Mouse (Mus musculus) embryonic facial prominence, embryonic 13.5 days (tissue): ENCODE measurements at regions not wholly inside any gene's neighbourhood (a gene's known extent, or its start where the extent isn't known, plus 50 kb on each side); places are given as distances from the start of the nearest gene placed in this dataset.

Experiments used
- ATAC-seq: fragments of 200-750 bp; cut with Nextera tagmentation; 2 replicates; pipeline ENCODE4 v1.8.0; 2017; ENCODE audit warnings: low read depth; ENCODE audit not compliant: insufficient number of reproducible peaks, insufficient read depth, low FRiP score, low TSS enrichment
- H3K27ac ChIP-seq: fragments of 300-500 bp; sonication (generic); 2 replicates; pipeline ENCODE4 v1.5.1; 2015; ENCODE audit warnings: moderate library complexity, mild to moderate bottlenecking, inconsistent platforms
- H3K27me3 ChIP-seq: fragments of 300-500 bp; sonication (generic); 2 replicates; pipeline ENCODE4 v1.6.1; 2015; ENCODE audit warnings: mild to moderate bottlenecking, inconsistent platforms
- H3K36me3 ChIP-seq: fragments of 300-500 bp; sonication (generic); 2 replicates; pipeline ENCODE4 v1.6.1; 2015; ENCODE audit warnings: mild to moderate bottlenecking, inconsistent platforms
- H3K4me1 ChIP-seq: fragments of 300-500 bp; sonication (generic); 2 replicates; pipeline ENCODE4 v1.6.1; 2015; ENCODE audit warnings: inconsistent platforms
- H3K4me2 ChIP-seq: fragments of 300-500 bp; sonication (generic); 2 replicates; pipeline ENCODE4 v1.6.1; 2015; ENCODE audit warnings: moderate library complexity, mild to moderate bottlenecking, inconsistent platforms
- H3K4me3 ChIP-seq: fragments of 300-500 bp; sonication (generic); 2 replicates; pipeline ENCODE4 v1.5.1; 2015; ENCODE audit warnings: mild to moderate bottlenecking, inconsistent platforms
- H3K9ac ChIP-seq: fragments of 300-500 bp; sonication (generic); 2 replicates; pipeline ENCODE4 v1.6.1; 2015; ENCODE audit warnings: mild to moderate bottlenecking, inconsistent platforms
- H3K9me3 ChIP-seq: fragments of 300-500 bp; sonication (generic); 2 replicates; pipeline ENCODE4 v1.6.1; 2016; ENCODE audit warnings: inconsistent platforms
- WGBS: fragments of 180-500 bp; shearing (Covaris S2); methylation state at CpG from one replicate; pipeline ENCODE4 v1.1.7; 2015; ENCODE audit warnings: mixed read lengths; 5-methylcytosine and 5-hydroxymethylcytosine counted together

DNA sequence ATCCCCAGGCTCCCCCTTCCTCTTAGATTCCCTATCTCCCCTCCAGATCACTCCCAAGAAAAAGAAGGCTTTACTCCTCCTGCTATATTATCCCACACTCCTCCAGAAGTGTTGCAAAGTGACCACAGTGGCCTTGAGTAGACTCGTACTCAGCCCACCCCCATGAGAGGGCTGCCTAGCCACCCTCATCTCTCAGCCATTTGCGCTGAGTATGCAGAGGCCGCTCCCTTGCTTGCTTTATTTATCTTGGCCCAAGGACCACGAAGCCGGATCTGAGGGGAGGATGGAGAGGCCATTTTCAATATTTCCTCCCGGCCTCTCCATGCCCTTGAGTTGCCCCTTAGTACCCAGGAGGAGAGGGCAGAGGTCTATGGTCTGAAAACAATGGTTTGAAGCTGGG is 151.9 kb downstream of the Pja1 start:
- Histone ChIP-seq H3K27ac (no peak overlapping the region), H3K36me3 (no peaks in the 10 kb centered on the region), H3K9ac (no peak overlapping the region), H3K9me3 (no peaks in the 10 kb centered on the region), H3K27me3 (peaks cover 53% of the 10 kb centered on the region), H3K4me2 (no peak overlapping the region), H3K4me1 (peaks cover 15% of the 10 kb centered on the region), H3K4me3 (no peak overlapping the region)
- ATAC-seq = no peak
- WGBS = 76% methylated on average over 6 of the region's 6 CpGs

DNA sequence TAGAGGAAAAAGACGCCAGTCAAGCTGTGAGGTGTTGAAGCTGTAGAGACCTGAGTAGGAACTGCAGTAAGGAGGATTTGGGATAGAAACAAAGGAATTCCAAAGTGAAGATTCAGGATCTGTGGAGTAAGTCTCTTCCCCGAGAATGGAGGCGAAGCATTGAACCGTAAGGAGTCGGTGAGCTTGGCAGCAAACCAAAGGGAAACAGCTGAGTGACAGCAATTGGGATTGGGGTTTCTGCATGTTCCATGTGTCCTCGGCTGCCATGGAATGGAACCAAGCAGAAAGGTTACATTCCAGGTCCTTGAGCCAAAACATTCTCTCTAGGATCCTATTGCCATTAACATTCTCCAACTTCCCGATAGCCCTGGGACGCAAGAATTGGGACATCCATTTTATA is 152.9 kb downstream of the Pja1 start:
- Histone ChIP-seq H3K4me2 (no peak overlapping the region), H3K36me3 (no peaks in the 10 kb centered on the region), H3K9me3 (no peaks in the 10 kb centered on the region), H3K4me1 (peaks cover 15% of the 10 kb centered on the region), H3K27ac (peak overlapping the region; percentile 44; the same call in 1 of the 2 replicates), H3K9ac (no peak overlapping the region), H3K27me3 (peaks cover 51% of the 10 kb centered on the region), H3K4me3 (no peak overlapping the region)
- WGBS = 68% methylated on average over 8 of the region's 8 CpGs
- ATAC-seq = no peak

DNA sequence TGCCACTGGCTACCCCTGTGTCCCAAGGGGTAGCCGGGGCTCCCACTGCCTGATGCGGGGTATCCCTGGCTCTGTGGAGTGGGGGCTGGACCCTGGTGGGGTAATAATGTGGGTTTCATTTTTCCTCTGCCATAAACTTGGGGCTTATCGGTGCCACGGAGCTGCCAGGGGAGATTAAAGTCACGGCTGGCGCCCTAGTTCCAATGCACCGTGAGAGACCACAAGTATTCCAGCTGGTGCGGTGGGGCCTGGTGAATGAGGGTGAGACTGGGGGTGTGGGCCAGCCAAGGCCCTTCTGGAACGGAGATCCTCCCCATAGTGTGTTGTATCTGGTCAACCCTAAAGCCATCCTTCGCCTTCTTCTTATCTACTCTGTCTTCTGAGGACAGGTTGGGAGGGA is 153.3 kb downstream of the Pja1 start:
- peaks cover 47% of the 10 kb centered on the region for H3K27me3 ChIP-seq
- no peak overlapping the region for H3K4me2 ChIP-seq
- H3K9ac ChIP-seq = no peak overlapping the region
- H3K9me3 ChIP-seq = no peaks in the 10 kb centered on the region
- H3K4me3 ChIP-seq = no peak overlapping the region
- 63% methylated on average over 10 of the region's 10 CpGs for WGBS
- no peaks in the 10 kb centered on the region for H3K36me3 ChIP-seq
- ATAC-seq = no peak
- H3K27ac ChIP-seq = peak overlapping the region; percentile 44
- H3K4me1 ChIP-seq = peaks cover 15% of the 10 kb centered on the region

DNA sequence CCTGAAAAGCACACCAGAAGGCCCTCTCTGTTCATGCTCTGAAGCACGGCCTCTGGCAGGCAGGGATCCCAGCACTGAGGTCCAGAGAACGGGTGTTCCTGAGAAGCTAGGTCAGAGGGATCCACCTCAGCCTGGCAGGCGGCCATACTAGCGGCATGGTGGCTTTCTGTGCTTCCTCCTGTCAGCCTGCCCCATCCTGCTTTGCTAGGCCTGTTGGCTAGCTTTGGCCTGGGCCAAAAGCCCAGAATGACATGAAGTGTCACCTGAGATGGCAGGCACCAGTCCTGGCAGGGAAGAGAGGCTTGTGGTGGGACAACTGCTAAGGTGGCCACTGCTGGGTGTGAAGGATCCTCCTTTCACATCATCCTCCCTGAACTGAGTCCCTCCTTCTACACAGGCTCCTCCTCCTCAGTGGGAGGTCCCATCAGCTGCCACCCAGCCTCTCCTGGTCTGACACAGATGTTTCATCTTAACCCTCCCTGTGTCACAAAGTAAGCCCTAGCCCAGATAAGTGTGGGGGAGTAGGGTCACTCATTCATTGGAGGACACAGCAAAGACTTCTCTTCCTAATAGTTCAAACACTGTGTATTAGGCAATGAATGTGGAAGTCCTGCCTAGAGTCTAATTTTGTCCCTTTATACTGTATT is 154.5 kb downstream of the Pja1 start:
- no peak overlapping the region for H3K4me2 ChIP-seq
- H3K9ac ChIP-seq = no peak overlapping the region
- no peak overlapping the region for H3K27ac ChIP-seq
- ATAC-seq = no peak
- no peaks in the 10 kb centered on the region for H3K36me3 ChIP-seq
- H3K9me3 ChIP-seq = no peaks in the 10 kb centered on the region
- peaks cover 47% of the 10 kb centered on the region for H3K27me3 ChIP-seq
- WGBS = 60% methylated on average over 4 of the region's 4 CpGs
- H3K4me1 ChIP-seq = peaks cover 15% of the 10 kb centered on the region
- no peak overlapping the region for H3K4me3 ChIP-seq

DNA sequence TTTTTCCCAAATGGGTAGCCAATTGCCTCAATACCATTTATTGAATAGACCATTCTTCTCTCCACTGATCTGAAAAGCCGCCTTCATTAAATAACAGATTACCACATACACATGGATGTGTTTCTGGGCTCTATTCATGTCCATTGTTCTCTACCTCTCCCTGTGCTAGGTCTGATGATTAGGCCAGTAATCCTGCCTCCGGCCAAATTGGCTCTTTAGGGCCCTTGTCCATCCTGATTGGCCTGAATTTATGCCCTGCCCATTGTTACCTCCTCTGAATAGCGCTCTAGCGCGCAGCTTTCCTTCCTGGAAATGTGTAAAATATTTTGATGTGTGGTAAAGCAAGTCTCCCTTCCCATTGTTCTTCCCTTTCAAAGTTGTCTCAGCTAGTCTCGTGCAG is 163.2 kb downstream of the Efnb1 start:
- 55% methylated on average over 6 of the region's 6 CpGs for WGBS
- Histone ChIP-seq H3K9me3 (no peaks in the 10 kb centered on the region), H3K27ac (no peak overlapping the region), H3K27me3 (peaks cover 61% of the 10 kb centered on the region), H3K9ac (no peak overlapping the region), H3K4me2 (no peak overlapping the region), H3K4me1 (no peaks in the 10 kb centered on the region), H3K36me3 (no peaks in the 10 kb centered on the region), H3K4me3 (no peak overlapping the region)
- no peak for ATAC-seq

DNA sequence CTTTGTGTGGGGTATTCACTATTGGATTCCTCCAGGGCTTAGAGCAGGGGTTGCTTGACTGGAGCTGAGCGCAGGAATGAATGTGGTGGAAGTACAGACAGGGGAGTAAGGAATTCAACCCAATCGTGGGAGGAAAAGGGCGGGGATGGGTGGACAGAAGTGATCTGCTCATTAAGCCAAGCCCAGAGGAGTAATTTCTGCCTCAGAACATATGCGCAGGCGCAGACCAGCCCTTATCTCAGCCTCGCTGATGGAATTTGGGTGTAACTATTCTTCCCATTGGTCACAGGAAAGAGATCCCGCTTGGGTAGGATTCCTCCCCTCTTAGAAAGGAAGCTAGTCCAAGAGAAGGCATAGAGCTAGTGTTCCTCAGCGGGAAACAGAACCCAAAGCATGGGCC is 158.8 kb downstream of the Efnb1 start:
- Histone ChIP-seq H3K4me3 (no peak overlapping the region), H3K27ac (no peak overlapping the region), H3K9ac (no peak overlapping the region), H3K4me1 (peaks cover 4% of the 10 kb centered on the region; the same call in 1 of the 2 replicates), H3K36me3 (no peaks in the 10 kb centered on the region), H3K4me2 (no peak overlapping the region), H3K9me3 (no peaks in the 10 kb centered on the region), H3K27me3 (peaks cover 90% of the 10 kb centered on the region)
- WGBS = 67% methylated on average over 8 of the region's 8 CpGs
- ATAC-seq = no peak

DNA sequence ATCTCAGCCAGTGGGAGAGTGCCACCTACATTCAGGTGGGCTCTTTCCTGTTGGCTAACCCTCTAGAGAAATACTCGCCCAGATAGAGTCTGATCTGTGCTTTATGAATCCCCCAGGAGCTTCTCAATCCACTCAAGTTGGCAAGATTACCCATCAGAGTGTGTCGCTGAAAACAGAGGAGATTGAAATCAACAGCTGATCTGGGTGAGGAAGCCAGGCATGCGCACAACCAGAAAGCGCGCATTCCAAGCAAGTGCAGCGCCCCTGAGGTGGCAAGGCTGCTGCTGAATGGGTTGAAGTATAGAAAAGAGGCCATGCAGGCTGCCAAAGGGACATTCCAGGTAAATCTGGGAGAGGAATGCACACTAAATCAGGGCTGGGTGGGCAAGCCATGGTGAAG is 158.0 kb downstream of the Efnb1 start:
- Histone ChIP-seq H3K9ac (no peak overlapping the region), H3K27me3 (peaks cover 91% of the 10 kb centered on the region), H3K27ac (no peak overlapping the region), H3K4me2 (no peak overlapping the region), H3K36me3 (no peaks in the 10 kb centered on the region), H3K9me3 (no peaks in the 10 kb centered on the region), H3K4me3 (no peak overlapping the region), H3K4me1 (peaks cover 4% of the 10 kb centered on the region; the same call in 1 of the 2 replicates)
- no peak for ATAC-seq
- 70% methylated on average over 6 of the region's 6 CpGs for WGBS

DNA sequence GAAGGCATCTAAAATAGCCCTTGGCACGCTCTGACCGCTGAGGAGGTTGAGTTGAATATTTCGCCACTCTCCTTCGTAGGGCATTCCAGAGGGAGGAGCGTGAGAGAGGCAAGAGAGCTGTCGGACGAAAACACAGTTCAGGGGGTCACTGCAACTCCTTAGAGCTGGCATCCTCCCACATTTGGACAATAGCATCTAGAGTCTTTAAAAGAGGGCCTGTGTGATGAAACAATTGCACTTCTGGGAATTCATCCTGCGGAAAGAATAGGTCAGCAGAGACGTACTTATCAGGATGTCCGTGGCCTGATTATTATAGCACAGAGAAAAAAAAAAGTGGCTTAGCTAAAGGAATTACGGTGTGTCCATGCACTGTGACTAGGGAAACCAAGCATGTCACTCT is 156.8 kb downstream of the Efnb1 start:
- Histone ChIP-seq H3K4me2 (no peak overlapping the region), H3K36me3 (no peaks in the 10 kb centered on the region), H3K9me3 (no peaks in the 10 kb centered on the region), H3K9ac (no peak overlapping the region), H3K27me3 (peaks cover 92% of the 10 kb centered on the region), H3K27ac (no peak overlapping the region), H3K4me1 (peaks cover 4% of the 10 kb centered on the region; the same call in 1 of the 2 replicates), H3K4me3 (no peak overlapping the region)
- no peak for ATAC-seq
- 70% methylated on average over 11 of the region's 11 CpGs for WGBS

DNA sequence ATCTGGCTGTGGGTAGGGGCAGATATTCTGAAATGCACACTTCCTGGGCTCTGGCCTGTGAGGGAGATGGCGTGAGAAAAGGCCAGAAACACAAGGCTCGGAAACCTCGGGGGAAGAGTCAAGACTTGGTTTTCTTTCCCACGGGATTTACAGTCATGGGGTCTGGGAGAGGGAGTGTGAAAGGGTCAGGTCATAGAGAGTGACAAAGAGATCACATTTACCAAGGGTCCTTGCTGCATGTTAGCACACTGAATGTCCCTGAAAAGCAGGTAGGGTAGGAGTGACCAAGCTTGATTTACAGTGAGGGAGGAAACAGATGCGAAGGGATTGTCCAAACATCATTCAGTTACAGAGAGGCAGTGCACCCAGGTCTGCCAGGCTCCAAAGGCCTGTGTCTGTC is 156.0 kb downstream of the Efnb1 start:
- 55% methylated on average over 5 of the region's 5 CpGs for WGBS
- H3K4me2 ChIP-seq = no peak overlapping the region
- no peak overlapping the region for H3K9ac ChIP-seq
- H3K4me1 ChIP-seq = peaks cover 4% of the 10 kb centered on the region; the same call in 1 of the 2 replicates
- H3K36me3 ChIP-seq = no peaks in the 10 kb centered on the region
- H3K4me3 ChIP-seq = no peak overlapping the region
- peaks cover 94% of the 10 kb centered on the region for H3K27me3 ChIP-seq
- H3K9me3 ChIP-seq = no peaks in the 10 kb centered on the region
- H3K27ac ChIP-seq = no peak overlapping the region
- ATAC-seq = no peak

DNA sequence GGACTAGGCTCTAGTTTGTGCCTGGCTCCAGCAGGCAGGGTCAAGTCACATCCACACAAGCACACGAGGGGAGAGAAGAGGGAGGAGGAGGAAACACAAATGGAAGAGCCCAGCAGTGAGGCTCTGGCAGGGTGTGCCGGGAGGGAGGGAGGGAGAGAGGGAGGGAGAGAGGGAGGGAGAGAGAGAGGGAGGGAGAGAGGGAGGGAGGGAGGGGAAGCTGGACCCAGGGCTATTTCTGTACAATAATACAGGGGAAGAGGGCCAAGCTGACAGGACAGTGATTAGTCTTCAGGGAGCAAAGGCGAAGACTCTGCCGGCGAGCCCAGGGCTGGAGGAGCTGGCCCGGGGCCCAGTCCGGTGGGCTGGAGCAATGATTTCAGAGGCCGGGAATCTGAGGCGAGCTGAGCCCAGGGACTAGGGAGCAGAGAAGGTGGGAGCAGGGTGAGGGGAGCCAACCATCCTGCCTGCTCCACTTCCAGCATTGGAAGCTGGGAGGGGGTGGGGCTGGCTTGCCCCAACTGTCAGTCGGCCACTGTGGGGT is 155.6 kb downstream of the Efnb1 start:
- peaks cover 7% of the 10 kb centered on the region; the same call in 1 of the 2 replicates for H3K4me1 ChIP-seq
- H3K36me3 ChIP-seq = no peaks in the 10 kb centered on the region
- no peak overlapping the region for H3K4me2 ChIP-seq
- WGBS = 18% methylated on average over 9 of the region's 10 CpGs
- peaks cover 93% of the 10 kb centered on the region for H3K27me3 ChIP-seq
- H3K9ac ChIP-seq = no peak overlapping the region
- 0 out of 2 replicates have a peak overlapping the region, but pooled peaks have one; percentile 28 for H3K27ac ChIP-seq
- no peaks in the 10 kb centered on the region for H3K9me3 ChIP-seq
- H3K4me3 ChIP-seq = no peak overlapping the region
- ATAC-seq = 0 out of 2 replicates have a peak, but pooled peaks have one; percentile 37

DNA sequence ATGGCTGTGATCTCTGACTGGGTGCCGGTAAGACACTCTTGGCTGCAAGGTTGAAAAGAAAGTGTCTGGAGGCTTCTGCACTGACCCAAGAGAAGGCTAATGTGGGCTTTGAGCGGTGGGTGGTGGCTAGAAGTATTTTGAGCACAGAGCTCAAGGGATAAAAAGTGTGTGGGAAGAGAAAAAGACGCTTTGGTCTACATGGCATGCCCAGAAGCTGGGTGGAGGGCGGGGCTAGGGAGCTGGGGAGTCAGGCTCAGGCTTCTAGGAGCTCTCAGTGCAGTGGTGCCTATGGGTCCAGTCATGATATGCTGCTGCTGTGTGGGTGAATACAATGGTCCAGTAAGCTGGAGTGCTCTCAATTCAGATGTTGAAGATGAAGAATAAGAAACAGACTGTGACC is 152.1 kb downstream of the Efnb1 start:
- no peak for ATAC-seq
- peaks cover 87% of the 10 kb centered on the region for H3K27me3 ChIP-seq
- no peak overlapping the region for H3K4me2 ChIP-seq
- no peaks in the 10 kb centered on the region for H3K36me3 ChIP-seq
- H3K9ac ChIP-seq = no peak overlapping the region
- no peak overlapping the region for H3K4me3 ChIP-seq
- H3K9me3 ChIP-seq = no peaks in the 10 kb centered on the region
- WGBS = 74% methylated on average over 4 of the region's 4 CpGs
- H3K4me1 ChIP-seq = peaks cover 18% of the 10 kb centered on the region; the same call in 1 of the 2 replicates
- H3K27ac ChIP-seq = no peak overlapping the region

DNA sequence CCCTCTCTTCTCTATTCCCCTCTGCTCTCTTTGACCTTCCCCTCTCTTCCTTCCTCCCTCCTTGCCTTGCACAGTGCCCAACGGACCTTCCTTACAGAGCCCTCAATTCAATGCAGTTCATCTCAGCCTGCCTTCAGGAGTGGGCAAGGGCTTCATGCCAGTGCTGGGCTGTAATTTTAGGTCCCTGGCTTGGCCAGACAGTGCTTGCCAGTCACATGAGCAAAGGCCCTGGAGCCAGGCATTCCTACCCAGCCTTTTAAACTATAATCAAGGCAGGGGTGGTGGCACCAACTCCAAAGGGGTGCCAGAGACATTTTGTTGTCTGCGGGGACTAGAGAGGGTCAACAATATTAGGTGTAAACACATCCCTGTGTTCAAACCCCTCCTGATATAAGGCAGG is 150.9 kb downstream of the Efnb1 start:
- no peak overlapping the region for H3K9ac ChIP-seq
- WGBS = 74% methylated on average over 2 of the region's 2 CpGs
- no peak for ATAC-seq
- H3K27me3 ChIP-seq = peaks cover 76% of the 10 kb centered on the region
- H3K27ac ChIP-seq = no peak overlapping the region
- H3K9me3 ChIP-seq = no peaks in the 10 kb centered on the region
- H3K4me3 ChIP-seq = no peak overlapping the region
- peaks cover 17% of the 10 kb centered on the region; the same call in 1 of the 2 replicates for H3K4me1 ChIP-seq
- H3K36me3 ChIP-seq = no peaks in the 10 kb centered on the region
- no peak overlapping the region for H3K4me2 ChIP-seq
